ENCODE assay signal across 9 mouse cellular contexts in the genomic region with DNA sequence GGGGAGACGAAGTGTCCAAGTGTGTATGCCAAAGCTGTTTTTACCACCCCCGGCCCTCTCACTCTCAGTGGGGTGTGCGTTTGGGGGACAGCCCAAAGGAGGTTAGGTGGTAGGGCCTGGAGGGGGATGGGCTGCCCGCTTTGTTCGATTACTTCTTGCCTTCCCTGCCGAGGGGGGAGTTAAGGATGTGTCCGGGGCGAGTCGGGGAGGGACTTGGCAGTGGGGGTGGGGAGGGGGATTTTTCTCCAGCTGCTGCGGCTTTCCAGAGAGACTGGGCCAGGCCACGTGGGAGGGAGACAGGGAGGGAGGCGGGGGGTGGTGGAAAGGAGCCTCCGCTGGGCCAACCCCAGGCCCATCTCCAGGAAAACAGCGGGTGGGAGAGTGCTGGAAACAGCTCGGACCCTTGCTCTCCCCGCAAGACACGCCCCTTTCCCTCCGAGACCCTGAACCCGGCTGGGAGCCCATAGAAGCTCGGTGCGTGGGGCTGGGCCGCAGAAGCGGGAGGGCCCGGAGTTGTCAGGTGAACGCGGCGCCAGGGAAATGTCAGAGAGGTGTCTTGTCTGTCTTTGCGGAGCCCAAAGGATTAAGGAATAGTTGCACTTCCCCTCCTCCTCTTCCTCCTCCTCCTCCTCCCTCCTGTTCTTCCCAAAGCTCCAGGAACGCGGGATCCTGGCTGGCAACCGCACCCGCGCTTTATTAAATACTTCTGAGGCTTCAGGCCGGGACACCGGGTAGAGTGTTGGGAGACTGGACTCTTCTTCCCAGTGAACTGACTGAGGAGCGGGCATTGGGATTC. TPM values are rescaled to one million over a fixed set of nuclear protein-coding genes. Genes with fewer than 3 reads are reported as not detected.
DNase-seq lines count a peak whose midpoint lies in the region; ATAC-seq and TF ChIP-seq lines count a peak whose summit lies in the region.
"Had no signal": no experiment of that assay in that cellular context is flagged by ENCODE, and none has a peak within 500 bp of the region (broad histone marks: within the 10 kb centered on the region; RNA-seq: fewer than 3 reads in every experiment).

No protein-coding gene starts in this region.

- no peak overlapping the region for H3K27ac ChIP-seq in heart, adult 2 months
- H3K27ac ChIP-seq in ES-E14 (ENCODE audit: insufficient read depth, low read depth, low read length, poor library complexity, severe bottlenecking) = peak overlapping the region; percentile 50; the same call in 1 of the 2 replicates
- no peak overlapping the region for H3K27ac ChIP-seq in heart, embryonic 11.5 days (ENCODE audit: low read depth, low read length)

- TF ChIP-seq POLR2A in heart, adult 2 months (IDR thresholded peaks at IDR 0.05; ENCODE audit: insufficient read depth, low read depth, low read length) = no peak

- intact Hi-C loops in heart, adult 2 months (cut with DNase I) = no loop called here

- peak overlapping the region; percentile 86 for H3K4me2 ChIP-seq in heart, embryonic 11.5 days

- no peaks in the 10 kb centered on the region for H3K79me2 ChIP-seq in heart, adult 2 months (replicated peaks; ENCODE audit: control insufficient read depth, insufficient read depth, low read length)

- TF ChIP-seq EP300 in heart, adult 2 months (IDR thresholded peaks at IDR 0.05; ENCODE audit: insufficient read depth, low read depth, low read length) = no peak

- in situ Hi-C loops in ES-E14 (cut with MboI; ENCODE audit: low sequenced_read_pairs in 2 of 2, unreplicated experiment in 2 of 2) = no loop called here

- no peak for TF ChIP-seq CTCF in heart, adult 2 months (IDR thresholded peaks at IDR 0.05)

- no peaks in the 10 kb centered on the region for H3K36me3 ChIP-seq in heart, adult 2 months (ENCODE audit: control insufficient read depth, insufficient read depth, low read length)
- peaks cover 1% of the 10 kb centered on the region; the same call in 1 of the 2 replicates for H3K36me3 ChIP-seq in ES-E14 (ENCODE audit: control insufficient read depth, insufficient read depth, low read length, poor library complexity, severe bottlenecking)
- H3K36me3 ChIP-seq in heart, embryonic 11.5 days (ENCODE audit: control insufficient read depth, insufficient read depth, low read length) = no peaks in the 10 kb centered on the region
- H3K36me3 ChIP-seq: G1E had no signal

- peak overlapping the region; percentile 54 for H3K4me3 ChIP-seq in heart, adult 2 months
- H3K4me3 ChIP-seq in ES-E14 (ENCODE audit: insufficient read depth in 1 of 2, low read depth in 1 of 2, low read length in 2 of 2, poor library complexity in 1 of 2, severe bottlenecking in 1 of 2) = peak overlapping the region; percentile 60 to 65
- H3K4me3 ChIP-seq in heart, embryonic 11.5 days (ENCODE audit: low read depth, low read length) = peak overlapping the region; percentile 76

- peak; percentile 64 for ATAC-seq in heart, embryonic 11.5 days (replicated peaks; ENCODE audit: insufficient number of reproducible peaks, low FRiP score, low TSS enrichment)
- no peak for ATAC-seq in activated CD4-positive, CD25-positive, alpha-beta regulatory T cell, adult 4 months

- H3K27me3 ChIP-seq in heart, adult 2 months (ENCODE audit: control insufficient read depth, insufficient read depth, low read length) = no peaks in the 10 kb centered on the region; the same call in 1 of the 2 replicates
- peaks cover 5% of the 10 kb centered on the region; the same call in 1 of the 2 replicates for H3K27me3 ChIP-seq in heart, embryonic 11.5 days (ENCODE audit: control insufficient read depth, insufficient read depth, low read length)

- peak; percentile 11 to 38 for DNase-seq in heart, adult 2 months
- no peak for DNase-seq in heart, adult 9 months (ENCODE audit: low spot score in 2 of 2)
- DNase-seq in ES-E14 (ENCODE audit: low read depth, low spot score) (no peak), liver (peak; percentile 69)
- DNase-seq in cerebellum, postnatal 14 days = peak; percentile 57 to 77
- peak; percentile 33 for DNase-seq in ovary, adult 18-20 months (ENCODE audit: low spot score)

- H3K9ac ChIP-seq in heart, adult 2 months (ENCODE audit: low read depth, low read length) = no peak overlapping the region
- peak overlapping the region; percentile 51; the same call in 1 of the 2 replicates for H3K9ac ChIP-seq in ES-E14 (ENCODE audit: insufficient read depth, low read depth, low read length, poor library complexity, severe bottlenecking)
- peak overlapping the region; percentile 72 for H3K9ac ChIP-seq in heart, embryonic 11.5 days (ENCODE audit: low read depth, low read length)

- H3K4me1 ChIP-seq in heart, adult 2 months (ENCODE audit: control insufficient read depth, insufficient read depth, low read length) = no peaks in the 10 kb centered on the region
- peaks cover 17 to 25% of the 10 kb centered on the region in 2 experiments for H3K4me1 ChIP-seq in ES-E14 (ENCODE audit: control insufficient read depth in 2 of 2, insufficient read depth in 2 of 2, low read length in 2 of 2, poor library complexity in 1 of 2)
- 0 out of 2 replicates have a peak, but pooled peaks cover 3% of the 10 kb centered on the region for H3K4me1 ChIP-seq in heart, embryonic 11.5 days (ENCODE audit: control insufficient read depth, insufficient read depth, low read length)

- H3K9me3 ChIP-seq in ES-E14 (ENCODE audit: control insufficient read depth, insufficient read depth, low read depth, low read length) = no peaks in the 10 kb centered on the region
- H3K9me3 ChIP-seq in heart, embryonic 11.5 days (replicated peaks; ENCODE audit: control insufficient read depth, low read length) = 0 out of 2 replicates have a peak, but pooled peaks cover 3% of the 10 kb centered on the region

- 19% methylated on average over 36 of the region's 36 CpGs for WGBS in heart, adult 2 months
- WGBS in heart, embryonic 11.5 days (ENCODE audit: insufficient replicate concordance) = 4% methylated on average over 29 of the region's 36 CpGs

TF ChIP-seq in ES-E14, 5 proteins besides CTCF, POLR2A, EP300 and RAD21:
- no peak for TF ChIP-seq HCFC1 (IDR thresholded peaks at IDR 0.05; ENCODE audit: borderline replicate concordance, insufficient read depth, low read length)
- TF ChIP-seq MAFK (IDR thresholded peaks at IDR 0.05; ENCODE audit: insufficient read depth, low read depth, low read length) = no peak
- no peak for TF ChIP-seq ZNF384 (IDR thresholded peaks at IDR 0.05; ENCODE audit: low read depth, low read length)
- TF ChIP-seq CHD2 (IDR thresholded peaks at IDR 0.05; ENCODE audit: low read depth, low read length) = no peak
- TF ChIP-seq ZC3H11A (IDR thresholded peaks at IDR 0.05; ENCODE audit: borderline replicate concordance, low read depth, low read length) = no peak

RNA-seq across cellular contexts. Expression of a gene that starts 1.3 kb away (rescaled TPM):
- 10 to 100 TPM; 10.2 to 12.4 TPM for total RNA-seq in heart, adult 2 months (2021)
- 7.3 and 12.0 TPM in 2 replicates for polyA plus RNA-seq in heart, adult 2 months (2012; rRNA removed)
- 8.8 and 17.9 TPM in 2 replicates for total RNA-seq in ES-E14 (2012; rRNA removed)
- 11.4 and 11.8 TPM in 2 replicates for polyA plus RNA-seq in heart, embryonic 11.5 days (2014; fragmentation: Nextera tagmentation; extraction: Ambion mirVana)
- under 1 TPM in 1 of 2 experiments, not detected in 1; 0.11 TPM for polyA plus RNA-seq in activated CD4-positive, CD25-positive, alpha-beta regulatory T cell, adult 4 months (2017; shearing (Covaris generic))
- polyA plus RNA-seq: G1E had no signal

RNA-seq across cellular contexts. Expression of a gene that starts 38.4 kb away (rescaled TPM):
- under 1 TPM; 0.07 to 0.10 TPM for total RNA-seq in heart, adult 2 months (2021)
- polyA plus RNA-seq in heart, adult 2 months (2012; rRNA removed) = 0.12 and 0.16 TPM in 2 replicates
- 6.0 and 6.1 TPM in 2 replicates for total RNA-seq in ES-E14 (2012; rRNA removed)
- 6.3 and 6.8 TPM in 2 replicates for polyA plus RNA-seq in heart, embryonic 11.5 days (2014; fragmentation: Nextera tagmentation; extraction: Ambion mirVana)
- polyA plus RNA-seq in activated CD4-positive, CD25-positive, alpha-beta regulatory T cell, adult 4 months (2017; shearing (Covaris generic)) = not detected
- polyA plus RNA-seq: G1E had no signal

Comparison
In these comparisons a context has a peak if more than half of its experiments do, and no peak if none do; other contexts are left out.
1. DNase-seq: peak in heart, adult 2 months (2 of 2), cerebellum, postnatal 14 days (2 of 2), liver (single experiment) and ovary, adult 18-20 months (single experiment); none in heart, adult 9 months (0 of 2) and ES-E14 (single experiment).
2. Peak in every context shown above with its lines, with median percentiles within 50 percentile points of each other: H3K4me3 ChIP-seq.